Mouse (Mus musculus) kidney, adult 18-20 months (tissue): ENCODE measurements around the gene Thtpa.

Experiments used
- DNase-seq: peaks from one replicate; pipeline ENCODE4 v3.0.0; 2021

Thtpa gene

GRCm38 (mm10) chr14:55148363-55148915 lies 53.9 kb downstream of the Thtpa start:
- DNase-seq = peak; percentile 23
